Mouse (Mus musculus) C3H10T1/2 (cell line): ENCODE results near the gene Ick. TPM values are rescaled to one million over a fixed set of nuclear protein-coding genes. Genes with fewer than 3 reads are reported as not detected.

Experiments used
- polyA plus RNA-seq, 2 experiments: library from polyadenylated mRNA; unstranded; fragments of >200 nt; fragmentation: generic; extraction: Trizol; gene quantifications; one replicate each; pipeline ENCODE4 v1.2.1; 2012; ENCODE audit warnings: missing spikeins in 2 of 2

The Ick gene
- polyA plus RNA-seq = 10 to 100 TPM in 1 of 2 experiments, 1 to 10 TPM in 1; 2.9 to 11.2 TPM

GRCm38 (mm10) chr9:78108796-78109239 lies at the start of gene Ick, which contains the start of gene Fbxo9:
Gene Ick, plus strand, starts transcription at chr9:78109192.
Gene Fbxo9, minus strand, starts transcription at chr9:78109065.

GRCm38 (mm10) chr9:78182474-78182873 lies 73.5 kb downstream of the Ick start, which contains the start of gene Gsta4:
Gene Gsta4, plus strand, starts transcription at chr9:78182774.

Other genes starting within 250 kb of the Ick start
- gene Elovl5, start 191.8 kb upstream of the Ick start, polyA plus RNA-seq = 10 to 100 TPM in 1 of 2 experiments, 1 to 10 TPM in 1; 4.7 to 37.1 TPM
- not detected for gene Gcm1, start 57.3 kb upstream of the Ick start, polyA plus RNA-seq
- 10 to 100 TPM in 1 of 2 experiments, 1 to 10 TPM in 1; 7.7 to 25.1 TPM for gene Fbxo9, start 127 bp upstream of the Ick start, polyA plus RNA-seq
- gene Gsta4, start 73.6 kb downstream of the Ick start, polyA plus RNA-seq = 100 to 1,000 TPM in 1 of 2 experiments, 10 to 100 TPM in 1; 22.1 to 238 TPM
- gene Gsta1, start 121.5 kb downstream of the Ick start, polyA plus RNA-seq = 1 to 10 TPM in 1 of 2 experiments, under 1 TPM in 1; 0.23 to 1.3 TPM
- under 1 TPM in 1 of 2 experiments, not detected in 1; 0.04 TPM for gene Gm3776, start 147.9 kb downstream of the Ick start, polyA plus RNA-seq
- under 1 TPM in 1 of 2 experiments, not detected in 1; 0.21 TPM for gene Gm10639, start 180.7 kb downstream of the Ick start, polyA plus RNA-seq
- gene Omt2a, start 205.6 kb downstream of the Ick start, polyA plus RNA-seq = under 1 TPM in 1 of 2 experiments, not detected in 1; 0.22 TPM
- under 1 TPM in 1 of 2 experiments, not detected in 1; 0.09 TPM for gene Omt2b, start 218.4 kb downstream of the Ick start, polyA plus RNA-seq
- under 1 TPM in 1 of 2 experiments, not detected in 1; 0.37 TPM for gene Gsta2, start 246.6 kb downstream of the Ick start, polyA plus RNA-seq